25 mouse cellular contexts compared by ENCODE assay signal in the genomic region with DNA sequence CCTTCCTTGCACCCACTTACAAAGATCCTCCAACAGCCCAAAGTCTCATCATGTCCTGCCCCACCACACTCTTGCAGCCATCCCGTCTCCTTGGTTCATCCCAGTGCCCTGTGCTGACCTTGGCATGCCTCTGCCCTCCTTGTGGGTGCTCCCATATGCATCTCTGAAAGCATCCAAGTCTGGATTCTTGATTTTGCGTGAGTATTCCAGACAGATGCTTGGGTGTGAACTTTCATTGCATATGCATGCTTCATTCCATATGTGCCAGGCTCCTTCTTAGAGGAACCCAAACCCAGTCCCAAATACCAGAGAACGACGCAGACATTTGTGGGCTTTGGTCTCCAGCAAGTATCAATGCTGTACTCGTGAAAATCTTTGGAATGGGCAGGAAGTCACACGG.
A peak's percentile ranks its signal among the peaks of the same experiment; 100 is the strongest.
DNase-seq lines count a peak whose midpoint lies in the region; ATAC-seq and TF ChIP-seq lines count a peak whose summit lies in the region.
"Had no signal": no experiment of that assay in that cellular context is flagged by ENCODE, and none has a peak within 500 bp of the region (broad histone marks: within the 10 kb centered on the region; RNA-seq: fewer than 3 reads in every experiment).

No protein-coding gene starts in this region.

- H3K4me1 ChIP-seq in forebrain, embryonic 14.5 days (ENCODE audit: control insufficient read depth, insufficient read depth, low read length): no peaks in the 10 kb centered on the region
- H3K4me1 ChIP-seq in forebrain, embryonic 12.5 days: peaks cover 4% of the 10 kb centered on the region; the same call in 1 of the 2 replicates
- H3K4me1 ChIP-seq in forebrain, postnatal 0 days (ENCODE audit: insufficient read depth): no peaks in the 10 kb centered on the region
- H3K4me1 ChIP-seq in forebrain, embryonic 13.5 days: no peaks in the 10 kb centered on the region
- H3K4me1 ChIP-seq: embryonic facial prominence, embryonic 13.5 days; embryonic facial prominence, embryonic 15.5 days had no signal

- H3K9ac ChIP-seq in forebrain, embryonic 14.5 days (ENCODE audit: low read length): no peak overlapping the region
- no peak overlapping the region for H3K9ac ChIP-seq in forebrain, embryonic 12.5 days
- no peak overlapping the region for H3K9ac ChIP-seq in forebrain, postnatal 0 days
- no peak overlapping the region for H3K9ac ChIP-seq in forebrain, embryonic 13.5 days
- H3K9ac ChIP-seq: embryonic facial prominence, embryonic 13.5 days; embryonic facial prominence, embryonic 15.5 days had no signal

- 80% methylated on average over 6 of the region's 6 CpGs for WGBS in forebrain, embryonic 14.5 days
- WGBS in forebrain, embryonic 12.5 days: 85% methylated on average over 6 of the region's 6 CpGs
- WGBS in forebrain, postnatal 0 days: 64% methylated on average over 6 of the region's 6 CpGs
- WGBS in forebrain, embryonic 13.5 days: 83% methylated on average over 6 of the region's 6 CpGs

- no peaks in the 10 kb centered on the region for H3K9me3 ChIP-seq in forebrain, embryonic 14.5 days (replicated peaks; ENCODE audit: control insufficient read depth, low read length)
- H3K9me3 ChIP-seq in forebrain, embryonic 12.5 days: no peaks in the 10 kb centered on the region
- no peaks in the 10 kb centered on the region for H3K9me3 ChIP-seq in forebrain, postnatal 0 days (ENCODE audit: low read length)
- H3K9me3 ChIP-seq in forebrain, embryonic 13.5 days (replicated peaks): no peaks in the 10 kb centered on the region
- H3K9me3 ChIP-seq: embryonic facial prominence, embryonic 13.5 days; embryonic facial prominence, embryonic 15.5 days; forebrain, embryonic 10.5 days had no signal

- intact Hi-C loops in heart, postnatal 14 days (cut with DNase I): no loop called here

- H3K27me3 ChIP-seq in forebrain, embryonic 14.5 days (replicated peaks; ENCODE audit: control insufficient read depth, insufficient read depth, low read length): no peaks in the 10 kb centered on the region
- H3K27me3 ChIP-seq in forebrain, embryonic 12.5 days: 0 out of 2 replicates have a peak, but pooled peaks cover 2% of the 10 kb centered on the region
- no peaks in the 10 kb centered on the region for H3K27me3 ChIP-seq in forebrain, postnatal 0 days (ENCODE audit: insufficient read depth, low read length)
- no peaks in the 10 kb centered on the region for H3K27me3 ChIP-seq in forebrain, embryonic 13.5 days
- H3K27me3 ChIP-seq: embryonic facial prominence, embryonic 13.5 days; embryonic facial prominence, embryonic 15.5 days had no signal

- no peak overlapping the region for H3K4me3 ChIP-seq in forebrain, embryonic 14.5 days (ENCODE audit: low read depth, low read length)
- no peak overlapping the region for H3K4me3 ChIP-seq in forebrain, embryonic 12.5 days (replicated peaks)
- H3K4me3 ChIP-seq in forebrain, postnatal 0 days (ENCODE audit: low read depth, low read length): no peak overlapping the region
- H3K4me3 ChIP-seq in forebrain, embryonic 13.5 days: no peak overlapping the region
- H3K4me3 ChIP-seq: embryonic facial prominence, embryonic 13.5 days; embryonic facial prominence, embryonic 15.5 days; erythroblast, embryonic 14.5 days; forebrain, embryonic 10.5 days had no signal

- no peak overlapping the region for H3K4me2 ChIP-seq in forebrain, embryonic 14.5 days (ENCODE audit: low read length)
- H3K4me2 ChIP-seq in forebrain, embryonic 12.5 days: no peak overlapping the region
- no peak overlapping the region for H3K4me2 ChIP-seq in forebrain, postnatal 0 days (ENCODE audit: low read depth)
- H3K4me2 ChIP-seq in forebrain, embryonic 13.5 days: no peak overlapping the region
- H3K4me2 ChIP-seq: embryonic facial prominence, embryonic 13.5 days; embryonic facial prominence, embryonic 15.5 days had no signal

- ATAC-seq in forebrain, embryonic 14.5 days: no peak
- no peak for ATAC-seq in forebrain, embryonic 12.5 days (ENCODE audit: low FRiP score)
- ATAC-seq in forebrain, postnatal 0 days: peak; percentile 59; the same call in 1 of the 2 replicates
- ATAC-seq in forebrain, embryonic 13.5 days: no peak
- ATAC-seq: activated CD4-positive, CD25-positive, alpha-beta regulatory T cell, adult 4 months; CD4-positive, CD25-positive, alpha-beta regulatory T cell, adult 4 months; Patski had no signal

- no peaks in the 10 kb centered on the region for H3K36me3 ChIP-seq in forebrain, embryonic 14.5 days (ENCODE audit: control insufficient read depth, insufficient read depth, low read length)
- H3K36me3 ChIP-seq in forebrain, embryonic 12.5 days (replicated peaks): no peaks in the 10 kb centered on the region
- H3K36me3 ChIP-seq in forebrain, postnatal 0 days (ENCODE audit: insufficient read depth): no peaks in the 10 kb centered on the region
- H3K36me3 ChIP-seq in forebrain, embryonic 13.5 days (ENCODE audit: poor library complexity, severe bottlenecking): no peaks in the 10 kb centered on the region
- H3K36me3 ChIP-seq: embryonic facial prominence, embryonic 13.5 days; embryonic facial prominence, embryonic 15.5 days; forebrain, embryonic 10.5 days; G1E had no signal

- H3K27ac ChIP-seq in forebrain, embryonic 14.5 days (ENCODE audit: low read depth, low read length): no peak overlapping the region
- H3K27ac ChIP-seq in forebrain, embryonic 12.5 days: no peak overlapping the region
- no peak overlapping the region for H3K27ac ChIP-seq in forebrain, postnatal 0 days (ENCODE audit: low read depth, low read length)
- no peak overlapping the region for H3K27ac ChIP-seq in forebrain, embryonic 13.5 days
- H3K27ac ChIP-seq: embryonic facial prominence, embryonic 13.5 days; embryonic facial prominence, embryonic 15.5 days; forebrain, embryonic 10.5 days had no signal

- TF ChIP-seq CTCF in forebrain, postnatal 0 days (IDR thresholded peaks at IDR 0.05; ENCODE audit: low read depth): no peak

- DNase-seq in forebrain, embryonic 14.5 days (ENCODE audit: low spot score): peak; percentile 37
- DNase-seq in forebrain, postnatal 0 days: peak; percentile 26
- DNase-seq in heart, adult 11 months: peak; percentile 56
- DNase-seq in heart, postnatal 14 days: no peak
- DNase-seq: adrenal gland, adult 8-10 months; adrenal gland, postnatal 14 days; adrenal gland, postnatal 36 days; B cell, adult 2 months; cerebellum, adult 11 months; cerebellum, adult 18-20 months; cerebellum, adult 8-10 months; cerebellum, adult 9-11 months; cerebellum, postnatal 14 days; cerebellum, postnatal 36 days; embryo, embryonic 11 days had no signal

Comparison
In these comparisons a context has a peak if more than half of its experiments do, and no peak if none do; other contexts are left out.
1. DNase-seq: peak in forebrain, embryonic 14.5 days (single experiment), forebrain, postnatal 0 days (single experiment) and heart, adult 11 months (single experiment); none in heart, postnatal 14 days (0 of 2).